Mouse (Mus musculus) layer of hippocampus, postnatal 25 days (tissue): ENCODE measurements around the gene Pde2a. TPM values are rescaled to one million over a fixed set of nuclear protein-coding genes. Genes with fewer than 3 reads are reported as not detected.
A peak's percentile ranks its signal among the peaks of the same experiment; 100 is the strongest.

Source experiments
- DNase-seq, 2 experiments: peaks; one replicate each; pipeline ENCODE4 v3.0.0; 2022; ENCODE audit warnings: mixed read lengths in 2 of 2, low spot score in 1 of 2; ENCODE audit errors: extremely low spot score in 1 of 2
- total RNA-seq, 2 experiments: library from RNA; stranded (reverse); gene quantifications; 2 replicates each; pipeline ENCODE4 v1.2.3; 2021

Pde2a gene
- total RNA-seq, 2 experiments from 2014 or later: 295 to 297 TPM

GRCm38 (mm10) chr7:101452669-101453068 is 31.2 kb downstream of the Pde2a start:
- no peak for DNase-seq

GRCm38 (mm10) chr7:101453296-101453695 is 31.8 kb downstream of the Pde2a start:
- DNase-seq: no peak

GRCm38 (mm10) chr7:101453725-101454124 is 32.2 kb downstream of the Pde2a start:
- no peak for DNase-seq

GRCm38 (mm10) chr7:101454479-101454878 is 33.0 kb downstream of the Pde2a start:
- no peak for DNase-seq

GRCm38 (mm10) chr7:101455141-101455540 is 33.6 kb downstream of the Pde2a start:
- no peak for DNase-seq

- DNase-seq: no peak
Observed at GRCm38 (mm10) chr7:101456318-101456717, 34.8 kb downstream of the Pde2a start.

GRCm38 (mm10) chr7:101456789-101457188 is 35.3 kb downstream of the Pde2a start:
- no peak for DNase-seq

GRCm38 (mm10) chr7:101457283-101457682 is 35.8 kb downstream of the Pde2a start:
- no peak for DNase-seq

GRCm38 (mm10) chr7:101457801-101458200 is 36.3 kb downstream of the Pde2a start:
- DNase-seq: no peak

GRCm38 (mm10) chr7:101458278-101458781 is 36.8 kb downstream of the Pde2a start:
- no peak for DNase-seq

GRCm38 (mm10) chr7:101459305-101459813 is 37.9 kb downstream of the Pde2a start:
- DNase-seq: no peak

GRCm38 (mm10) chr7:101459923-101460607 is 38.6 kb downstream of the Pde2a start:
- DNase-seq: no peak

- DNase-seq: no peak
Observed at GRCm38 (mm10) chr7:101460608-101460957, 39.1 kb downstream of the Pde2a start.

- no peak for DNase-seq
Observed at GRCm38 (mm10) chr7:101461571-101461970, 40.1 kb downstream of the Pde2a start.

GRCm38 (mm10) chr7:101462327-101463068 is 41.0 kb downstream of the Pde2a start:
- DNase-seq: peak; percentile 69 to 72

GRCm38 (mm10) chr7:101463665-101464271 is 42.3 kb downstream of the Pde2a start:
- DNase-seq: no peak

GRCm38 (mm10) chr7:101464927-101465326 is 43.4 kb downstream of the Pde2a start:
- DNase-seq: no peak

GRCm38 (mm10) chr7:101465392-101465791 is 43.9 kb downstream of the Pde2a start:
- DNase-seq: no peak

- no peak for DNase-seq
Observed at GRCm38 (mm10) chr7:101465850-101466580, 44.5 kb downstream of the Pde2a start.

- DNase-seq: no peak
Observed at GRCm38 (mm10) chr7:101466581-101467081, 45.1 kb downstream of the Pde2a start.
